ENCODE assay signal across 9 mouse cellular contexts in genomic region chr9:45115706-45116105, GRCm38 (mm10). TPM values are rescaled to one million over a fixed set of nuclear protein-coding genes. Genes with fewer than 3 reads are reported as not detected.
A peak's percentile ranks its signal among the peaks of the same experiment; 100 is the strongest.
DNase-seq lines count a peak whose midpoint lies in the region; ATAC-seq and TF ChIP-seq lines count a peak whose summit lies in the region.
"Had no signal": no experiment of that assay in that cellular context is flagged by ENCODE, and none has a peak within 500 bp of the region (broad histone marks: within the 10 kb centered on the region; RNA-seq: fewer than 3 reads in every experiment).

No protein-coding gene starts in this region.

- no peaks in the 10 kb centered on the region for H3K9me3 ChIP-seq in hindbrain, embryonic 10.5 days
- no peaks in the 10 kb centered on the region for H3K9me3 ChIP-seq in neural tube, embryonic 15.5 days (replicated peaks)

- peak overlapping the region; percentile 76 for H3K4me2 ChIP-seq in neural tube, embryonic 15.5 days

- no peak for TF ChIP-seq POLR2A in lung, adult 2 months (IDR thresholded peaks at IDR 0.05; ENCODE audit: borderline replicate concordance, extremely low read depth, low read depth, low read length)

- peak; percentile 20 for DNase-seq in lung, postnatal 10 days
- no peak for DNase-seq in lung, adult 2 months
- DNase-seq in cerebellum, postnatal 10 days, result peak; percentile 82 to 84
- DNase-seq in hindbrain, embryonic 10.5 days (ENCODE audit: low spot score), result peak; percentile 58
- DNase-seq in left cerebral cortex, postnatal 4 days, result peak; percentile 60
- no peak for DNase-seq in gastrocnemius, postnatal 25 days

- no peak overlapping the region for H3K4me3 ChIP-seq in lung, adult 2 months (replicated peaks; ENCODE audit: extremely low read depth, low read depth, low read length)
- H3K4me3 ChIP-seq in hindbrain, embryonic 10.5 days, result peak overlapping the region; percentile 49
- peak overlapping the region; percentile 47 for H3K4me3 ChIP-seq in neural tube, embryonic 15.5 days (replicated peaks)

- H3K4me1 ChIP-seq in lung, adult 2 months (ENCODE audit: control insufficient read depth, insufficient read depth, low read length), result no peaks in the 10 kb centered on the region
- H3K4me1 ChIP-seq in hindbrain, embryonic 10.5 days (replicated peaks), result peaks cover 22% of the 10 kb centered on the region
- H3K4me1 ChIP-seq in neural tube, embryonic 15.5 days, result peaks cover 35% of the 10 kb centered on the region

- intact Hi-C loops in left cerebral cortex, postnatal 4 days (cut with DNase I), result no loop called here

- H3K27ac ChIP-seq in hindbrain, embryonic 10.5 days, result peak overlapping the region; percentile 76
- peak overlapping the region; percentile 69 for H3K27ac ChIP-seq in neural tube, embryonic 15.5 days (replicated peaks)

- WGBS in lung, adult 2 months, result 14% methylated on average over 14 of the region's 14 CpGs
- WGBS in hindbrain, embryonic 10.5 days, result 3% methylated on average over 14 of the region's 14 CpGs
- WGBS in neural tube, embryonic 15.5 days, result 4% methylated on average over 14 of the region's 14 CpGs

- peak overlapping the region; percentile 36; the same call in 1 of the 2 replicates for H3K9ac ChIP-seq in neural tube, embryonic 15.5 days (replicated peaks)

- TF ChIP-seq CTCF in lung, adult 2 months (IDR thresholded peaks at IDR 0.05; ENCODE audit: insufficient read depth, low read length), result no peak

- ATAC-seq in neural tube, embryonic 15.5 days (ENCODE audit: low FRiP score), result peak; percentile 64; the same call in 1 of the 2 replicates
- ATAC-seq in erythroid progenitor cell, adult 5-6 weeks (replicated peaks; ENCODE audit: low FRiP score, poor library complexity, severe bottlenecking), result no peak

- H3K27me3 ChIP-seq in hindbrain, embryonic 10.5 days (ENCODE audit: insufficient read depth, poor library complexity, severe bottlenecking), result peaks cover 21% of the 10 kb centered on the region
- H3K27me3 ChIP-seq in neural tube, embryonic 15.5 days (replicated peaks), result 0 out of 2 replicates have a peak, but pooled peaks cover 5% of the 10 kb centered on the region

- no peaks in the 10 kb centered on the region for H3K36me3 ChIP-seq in hindbrain, embryonic 10.5 days
- H3K36me3 ChIP-seq in neural tube, embryonic 15.5 days, result no peaks in the 10 kb centered on the region

RNA-seq across cellular contexts. Expression of gene Scn2b, which starts 1.9 kb away (rescaled TPM):
- 0.38 and 0.39 TPM in 2 replicates for polyA plus RNA-seq in lung, adult 2 months (2012; rRNA removed)
- polyA plus RNA-seq in hindbrain, embryonic 10.5 days (2016; fragmentation: Nextera tagmentation; extraction: Ambion mirVana), result 3.5 and 4.3 TPM in 2 replicates
- total RNA-seq in left cerebral cortex, postnatal 4 days (2021), result 10 to 100 TPM; 17.9 to 19.4 TPM
- 11.9 and 12.0 TPM in 2 replicates for polyA plus RNA-seq in neural tube, embryonic 15.5 days (2015; fragmentation: Nextera tagmentation; extraction: Ambion mirVana)
- 1 to 10 TPM; 1.7 to 1.9 TPM for total RNA-seq in gastrocnemius, postnatal 25 days (2021)
- not detected in 2 replicates for total RNA-seq in erythroid progenitor cell, adult 5-6 weeks (2015; ENCODE audit: low replicate concordance)
- under 0.01 TPM in 1 of 2 replicates, not detected in the other for total RNA-seq in erythroid progenitor cell, adult 5-6 weeks (2017; ENCODE audit: low replicate concordance)
- total RNA-seq: liver, adult 2 months had no signal
- polyA plus RNA-seq: liver, adult 2 months had no signal

RNA-seq across cellular contexts. Expression of gene Scn4b, which starts 22.5 kb away (rescaled TPM):
- polyA plus RNA-seq in lung, adult 2 months (2012; rRNA removed), result 0.34 and 1.0 TPM in 2 replicates
- polyA plus RNA-seq in hindbrain, embryonic 10.5 days (2016; fragmentation: Nextera tagmentation; extraction: Ambion mirVana), result 0.58 and 0.62 TPM in 2 replicates
- under 1 TPM; 0.70 to 0.89 TPM for total RNA-seq in left cerebral cortex, postnatal 4 days (2021)
- 0.55 and 2.0 TPM in 2 replicates for polyA plus RNA-seq in neural tube, embryonic 15.5 days (2015; fragmentation: Nextera tagmentation; extraction: Ambion mirVana)
- total RNA-seq in gastrocnemius, postnatal 25 days (2021), result 100 to 1,000 TPM; 202 to 205 TPM
- total RNA-seq in erythroid progenitor cell, adult 5-6 weeks (2015; ENCODE audit: low replicate concordance), result not detected in 2 replicates
- not detected in 2 replicates for total RNA-seq in erythroid progenitor cell, adult 5-6 weeks (2017; ENCODE audit: low replicate concordance)

RNA-seq across cellular contexts. Expression of gene Jaml, which starts 36.7 kb away (rescaled TPM):
- 0.69 and 1.3 TPM in 2 replicates for polyA plus RNA-seq in lung, adult 2 months (2012; rRNA removed)
- polyA plus RNA-seq in hindbrain, embryonic 10.5 days (2016; fragmentation: Nextera tagmentation; extraction: Ambion mirVana), result 0.38 and 0.60 TPM in 2 replicates
- under 1 TPM in 1 of 2 experiments, not detected in 1; 0.18 TPM for total RNA-seq in left cerebral cortex, postnatal 4 days (2021)
- polyA plus RNA-seq in neural tube, embryonic 15.5 days (2015; fragmentation: Nextera tagmentation; extraction: Ambion mirVana), result 0.32 and 1.7 TPM in 2 replicates
- total RNA-seq in gastrocnemius, postnatal 25 days (2021), result under 1 TPM; 0.28 to 0.86 TPM
- 5.4 TPM in 1 of 2 replicates, not detected in the other for total RNA-seq in erythroid progenitor cell, adult 5-6 weeks (2015; ENCODE audit: low replicate concordance)
- total RNA-seq in erythroid progenitor cell, adult 5-6 weeks (2017; ENCODE audit: low replicate concordance), result 3.5 and 5.7 TPM in 2 replicates

Comparison
In these comparisons a context has a peak if more than half of its experiments do, and no peak if none do; other contexts are left out.
1. DNase-seq: peak in lung, postnatal 10 days (single experiment), cerebellum, postnatal 10 days (2 of 2), hindbrain, embryonic 10.5 days (single experiment) and left cerebral cortex, postnatal 4 days (single experiment); none in lung, adult 2 months (single experiment) and gastrocnemius, postnatal 25 days (single experiment).
2. RNA of gene Scn2b, which starts 1.9 kb away (total RNA-seq): 17.9 to 19.4 TPM in left cerebral cortex, postnatal 4 days; 1.7 to 1.9 TPM in gastrocnemius, postnatal 25 days and under 0.01 TPM in erythroid progenitor cell, adult 5-6 weeks; every median in the first group is over 4 times any median in the second.
3. RNA of gene Scn4b, which starts 22.5 kb away (total RNA-seq): 202 to 205 TPM in gastrocnemius, postnatal 25 days; 0.70 to 0.89 TPM in left cerebral cortex, postnatal 4 days and not detected in erythroid progenitor cell, adult 5-6 weeks; every median in the first group is over 100 times any median in the second.